Mouse (Mus musculus): Measurements from ENCODE around the gene Hyal3. TPM values are rescaled to one million over a fixed set of nuclear protein-coding genes. Genes with fewer than 3 reads are reported as not detected.

Hyal3 gene
- polyA plus RNA-seq, 1 experiment from 2014 or later: 1.4 TPM

- peaks cover 27% of the 10 kb centered on the region for H3K36me3 ChIP-seq (ENCODE audit: control insufficient read depth, insufficient read depth)
- no peaks in the 10 kb centered on the region for H3K9me3 ChIP-seq (ENCODE audit: control insufficient read depth, low read length)
- 0 out of 2 replicates have a peak within 1 kb of the TSS, but pooled peaks have one; percentile 27 for H3K9ac ChIP-seq (replicated peaks; ENCODE audit: low read depth, low read length)
- ATAC-seq: peak; percentile 63
- 26% methylated on average over 16 of the region's 16 CpGs for WGBS
- H3K4me2 ChIP-seq (ENCODE audit: low read length): peak within 1 kb of the TSS; percentile 32; the same call in 1 of the 2 replicates
- no peaks in the 10 kb centered on the region for H3K27me3 ChIP-seq (replicated peaks; ENCODE audit: control insufficient read depth, insufficient read depth, low read length)
- 0 out of 2 replicates have a peak within 1 kb of the TSS, but pooled peaks have one; percentile 16 for H3K27ac ChIP-seq (ENCODE audit: low read length)
- H3K4me3 ChIP-seq (replicated peaks; ENCODE audit: low read length): peak within 1 kb of the TSS; percentile 17
- H3K4me1 ChIP-seq (replicated peaks; ENCODE audit: control insufficient read depth, insufficient read depth, low read length): peaks cover 34% of the 10 kb centered on the region
Observed at GRCm38 (mm10) chr9:107576357-107577107, 4.1 kb upstream of the Hyal3 start, which contains the start of gene Hyal1. Gene Hyal1, plus strand, starts transcription at chr9:107576927.

- H3K27me3 ChIP-seq (replicated peaks; ENCODE audit: control insufficient read depth, insufficient read depth, low read length): no peaks in the 10 kb centered on the region
- ATAC-seq: no peak
- H3K36me3 ChIP-seq (ENCODE audit: control insufficient read depth, insufficient read depth): peaks cover 14% of the 10 kb centered on the region; the same call in 1 of the 2 replicates
- H3K27ac ChIP-seq (ENCODE audit: low read length): no peak overlapping the region
- 90% methylated on average over 10 of the region's 10 CpGs for WGBS
- H3K4me1 ChIP-seq (replicated peaks; ENCODE audit: control insufficient read depth, insufficient read depth, low read length): peaks cover 29% of the 10 kb centered on the region
- no peak overlapping the region for H3K9ac ChIP-seq (replicated peaks; ENCODE audit: low read depth, low read length)
- no peak overlapping the region for H3K4me3 ChIP-seq (replicated peaks; ENCODE audit: low read length)
- H3K4me2 ChIP-seq (ENCODE audit: low read length): no peak overlapping the region
- no peaks in the 10 kb centered on the region for H3K9me3 ChIP-seq (ENCODE audit: control insufficient read depth, low read length)
Observed at GRCm38 (mm10) chr9:107577871-107578270, 2.7 kb upstream of the Hyal3 start.

- H3K27ac ChIP-seq (ENCODE audit: low read length): peak within 1 kb of the TSS; percentile 92
Observed at GRCm38 (mm10) chr9:107578587-107578986, 2.0 kb upstream of the Hyal3 start, which contains the start of gene Naa80. Gene Naa80, plus strand, starts transcription at chr9:107578887.

GRCm38 (mm10) chr9:107579023-107579900 lies 1.4 kb upstream of the Hyal3 start:
- H3K27me3 ChIP-seq (replicated peaks; ENCODE audit: control insufficient read depth, insufficient read depth, low read length): no peaks in the 10 kb centered on the region
- WGBS: 93% methylated on average over 14 of the region's 14 CpGs
- H3K27ac ChIP-seq (ENCODE audit: low read length): peak overlapping the region; percentile 92
- H3K9me3 ChIP-seq (ENCODE audit: control insufficient read depth, low read length): no peaks in the 10 kb centered on the region
- no peak overlapping the region for H3K4me3 ChIP-seq (replicated peaks; ENCODE audit: low read length)
- no peak overlapping the region for H3K9ac ChIP-seq (replicated peaks; ENCODE audit: low read depth, low read length)
- no peak overlapping the region for H3K4me2 ChIP-seq (ENCODE audit: low read length)
- peaks cover 8% of the 10 kb centered on the region; the same call in 1 of the 2 replicates for H3K36me3 ChIP-seq (ENCODE audit: control insufficient read depth, insufficient read depth)
- H3K4me1 ChIP-seq (replicated peaks; ENCODE audit: control insufficient read depth, insufficient read depth, low read length): peaks cover 29% of the 10 kb centered on the region
- ATAC-seq: no peak

More at GRCm38 (mm10) chr9:107578587-107578986, 2.0 kb upstream of the Hyal3 start, which contains the start of gene Naa80:
- ATAC-seq: no peak
- no peak within 1 kb of the TSS for H3K9ac ChIP-seq (replicated peaks; ENCODE audit: low read depth, low read length)
- no peak within 1 kb of the TSS for H3K4me2 ChIP-seq (ENCODE audit: low read length)
- H3K27me3 ChIP-seq (replicated peaks; ENCODE audit: control insufficient read depth, insufficient read depth, low read length): no peaks in the 10 kb centered on the region
- H3K4me3 ChIP-seq (replicated peaks; ENCODE audit: low read length): no peak within 1 kb of the TSS
- peaks cover 10% of the 10 kb centered on the region; the same call in 1 of the 2 replicates for H3K36me3 ChIP-seq (ENCODE audit: control insufficient read depth, insufficient read depth)
- 88% methylated on average over 3 of the region's 3 CpGs for WGBS
- no peaks in the 10 kb centered on the region for H3K9me3 ChIP-seq (ENCODE audit: control insufficient read depth, low read length)
- H3K4me1 ChIP-seq (replicated peaks; ENCODE audit: control insufficient read depth, insufficient read depth, low read length): peaks cover 29% of the 10 kb centered on the region

- Histone ChIP-seq H3K27me3 (replicated peaks; ENCODE audit: control insufficient read depth, insufficient read depth, low read length) (no peaks in the 10 kb centered on the region), H3K9ac (replicated peaks; ENCODE audit: low read depth, low read length) (no peak overlapping the region), H3K4me1 (replicated peaks; ENCODE audit: control insufficient read depth, insufficient read depth, low read length) (peaks cover 29% of the 10 kb centered on the region), H3K9me3 (ENCODE audit: control insufficient read depth, low read length) (no peaks in the 10 kb centered on the region), H3K36me3 (ENCODE audit: control insufficient read depth, insufficient read depth) (no peaks in the 10 kb centered on the region), H3K4me3 (replicated peaks; ENCODE audit: low read length) (peak overlapping the region; percentile 74), H3K27ac (ENCODE audit: low read length) (no peak overlapping the region), H3K4me2 (ENCODE audit: low read length) (peak overlapping the region; percentile 99)
- no peak for ATAC-seq
- 77% methylated on average over 4 of the region's 4 CpGs for WGBS
Observed at GRCm38 (mm10) chr9:107581584-107581983, 966 bp downstream of the Hyal3 start.

- no peaks in the 10 kb centered on the region for H3K36me3 ChIP-seq (ENCODE audit: control insufficient read depth, insufficient read depth)
- no peak overlapping the region for H3K4me3 ChIP-seq (replicated peaks; ENCODE audit: low read length)
- WGBS: 88% methylated on average over 7 of the region's 7 CpGs
- peaks cover 29% of the 10 kb centered on the region for H3K4me1 ChIP-seq (replicated peaks; ENCODE audit: control insufficient read depth, insufficient read depth, low read length)
- no peak overlapping the region for H3K4me2 ChIP-seq (ENCODE audit: low read length)
- H3K27ac ChIP-seq (ENCODE audit: low read length): no peak overlapping the region
- ATAC-seq: no peak
- no peaks in the 10 kb centered on the region for H3K9me3 ChIP-seq (ENCODE audit: control insufficient read depth, low read length)
- H3K27me3 ChIP-seq (replicated peaks; ENCODE audit: control insufficient read depth, insufficient read depth, low read length): no peaks in the 10 kb centered on the region
- H3K9ac ChIP-seq (replicated peaks; ENCODE audit: low read depth, low read length): no peak overlapping the region
Observed at GRCm38 (mm10) chr9:107582509-107583062, 2.0 kb downstream of the Hyal3 start.

- H3K4me3 ChIP-seq (replicated peaks; ENCODE audit: low read length): no peak overlapping the region
- H3K9me3 ChIP-seq (ENCODE audit: control insufficient read depth, low read length): no peaks in the 10 kb centered on the region
- H3K36me3 ChIP-seq (ENCODE audit: control insufficient read depth, insufficient read depth): no peaks in the 10 kb centered on the region
- peaks cover 32% of the 10 kb centered on the region for H3K4me1 ChIP-seq (replicated peaks; ENCODE audit: control insufficient read depth, insufficient read depth, low read length)
- no peak overlapping the region for H3K27ac ChIP-seq (ENCODE audit: low read length)
- 89% methylated on average over 14 of the region's 14 CpGs for WGBS
- no peak overlapping the region for H3K9ac ChIP-seq (replicated peaks; ENCODE audit: low read depth, low read length)
- ATAC-seq: no peak
- no peak overlapping the region for H3K4me2 ChIP-seq (ENCODE audit: low read length)
- no peaks in the 10 kb centered on the region for H3K27me3 ChIP-seq (replicated peaks; ENCODE audit: control insufficient read depth, insufficient read depth, low read length)
Observed at GRCm38 (mm10) chr9:107583174-107583573, 2.6 kb downstream of the Hyal3 start.

GRCm38 (mm10) chr9:107586504-107586903 lies 5.9 kb downstream of the Hyal3 start:
- Histone ChIP-seq H3K9ac (replicated peaks; ENCODE audit: low read depth, low read length) (no peak overlapping the region), H3K4me1 (replicated peaks; ENCODE audit: control insufficient read depth, insufficient read depth, low read length) (peaks cover 17% of the 10 kb centered on the region), H3K36me3 (ENCODE audit: control insufficient read depth, insufficient read depth) (no peaks in the 10 kb centered on the region; the same call in 1 of the 2 replicates), H3K4me3 (replicated peaks; ENCODE audit: low read length) (no peak overlapping the region), H3K4me2 (ENCODE audit: low read length) (no peak overlapping the region), H3K27me3 (replicated peaks; ENCODE audit: control insufficient read depth, insufficient read depth, low read length) (no peaks in the 10 kb centered on the region), H3K9me3 (ENCODE audit: control insufficient read depth, low read length) (no peaks in the 10 kb centered on the region), H3K27ac (ENCODE audit: low read length) (no peak overlapping the region)
- no peak for ATAC-seq
- WGBS: 90% methylated on average over 5 of the region's 5 CpGs

Measured in forebrain, embryonic 16.5 days (tissue).